Mouse (Mus musculus): ENCODE data around the gene Mmp15.
"Not testable (repeated sequence)": the region's sequence is repeated elsewhere in the genome, so short reads cannot be mapped to it uniquely, and the experiment has no call there.

Gene Mmp15

DNA sequence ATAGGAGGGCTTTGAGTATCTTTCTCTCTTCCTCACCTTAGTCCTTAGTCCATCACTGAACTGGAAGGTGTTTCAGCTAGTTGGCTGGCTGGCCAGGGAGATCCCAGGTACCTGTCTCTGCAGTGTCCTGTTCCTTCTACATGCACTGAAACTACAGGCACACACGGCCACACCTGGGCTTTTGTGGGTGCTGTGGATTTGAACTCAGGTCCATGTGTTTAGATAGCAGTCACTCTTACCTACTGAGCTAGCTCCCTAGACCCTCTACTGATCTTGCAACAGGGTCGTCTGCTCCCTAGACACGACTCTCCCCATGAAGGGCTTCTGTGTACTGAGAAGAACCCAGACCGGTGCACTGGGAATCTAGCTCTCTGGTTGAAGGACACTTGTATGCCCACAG lies 25.0 kb downstream of the Mmp15 start:
- DNase-seq (ENCODE audit: low spot score): no peak

DNA sequence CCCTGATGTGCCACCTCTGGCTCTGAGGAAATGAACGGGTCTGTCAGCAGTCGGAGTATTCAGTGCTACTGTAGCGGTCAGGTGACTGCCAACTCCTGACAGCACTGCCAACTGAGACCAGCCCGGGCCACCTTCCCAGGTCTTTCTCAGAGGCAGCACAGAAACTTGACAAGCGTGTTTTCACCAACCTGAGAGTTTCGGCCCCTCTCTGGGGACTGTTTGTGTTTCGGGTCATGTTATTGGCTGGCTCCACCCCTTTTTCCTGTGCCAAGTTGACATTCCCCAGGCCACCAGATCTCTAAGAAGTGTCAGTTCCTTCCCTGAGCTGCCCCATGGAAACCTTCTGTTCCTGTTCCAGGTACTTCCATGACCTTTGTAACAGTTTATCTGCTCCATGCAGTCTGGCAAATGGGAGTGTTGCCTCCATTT lies 25.8 kb downstream of the Mmp15 start:
- no peak for DNase-seq (ENCODE audit: low spot score)

DNA sequence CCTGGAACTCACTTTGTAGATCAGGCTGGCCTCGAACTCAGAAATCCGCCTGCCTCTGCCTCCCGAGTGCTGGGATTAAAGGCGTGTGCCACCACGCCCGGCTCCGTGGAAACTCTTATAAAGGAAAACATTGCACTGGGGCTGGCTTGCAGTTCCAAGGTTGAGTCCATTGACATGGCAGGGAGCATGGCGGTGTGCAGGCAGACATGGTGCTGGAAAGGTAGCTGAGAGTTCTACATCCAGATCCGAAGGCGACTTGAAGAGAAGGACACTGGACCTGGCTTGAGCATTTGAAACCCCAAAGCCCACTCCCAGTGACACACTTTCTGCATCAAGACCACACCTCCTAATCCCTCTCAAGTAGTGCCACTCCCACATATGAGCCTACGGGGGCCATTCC lies 26.9 kb downstream of the Mmp15 start:
- not testable (repeated sequence) for DNase-seq (ENCODE audit: low spot score)

DNA sequence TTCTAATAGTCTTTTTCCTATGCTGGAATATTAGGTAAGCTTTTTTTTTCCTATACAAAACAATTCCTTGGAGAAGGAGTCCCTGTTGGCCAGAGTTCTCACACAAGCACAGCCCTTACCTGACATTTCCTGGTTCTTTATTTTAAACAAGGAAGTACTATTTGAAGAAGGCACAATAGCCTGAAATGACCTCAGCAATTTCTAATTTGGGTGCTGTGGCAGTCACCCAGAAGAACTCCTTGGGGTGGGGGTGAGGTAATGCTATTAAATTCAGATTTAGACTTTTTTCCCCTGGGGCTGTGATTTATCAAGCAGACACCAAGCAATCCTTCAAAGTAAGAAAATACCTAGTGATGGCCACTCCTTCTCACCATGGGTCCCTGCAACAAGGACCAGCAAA lies 28.9 kb downstream of the Mmp15 start:
- no peak for DNase-seq (ENCODE audit: low spot score)

GRCm38 (mm10) chr8:95381595-95381994 lies 29.5 kb downstream of the Mmp15 start:
- DNase-seq (ENCODE audit: low spot score): no peak

- DNase-seq (ENCODE audit: low spot score): no peak
Observed at GRCm38 (mm10) chr8:95384501-95384900, 32.4 kb downstream of the Mmp15 start.

GRCm38 (mm10) chr8:95386037-95386436 lies 34.0 kb downstream of the Mmp15 start:
- no peak for DNase-seq (ENCODE audit: low spot score)

- no peak for DNase-seq (ENCODE audit: low spot score)
Observed at GRCm38 (mm10) chr8:95387221-95387620, 35.2 kb downstream of the Mmp15 start.

- DNase-seq (ENCODE audit: low spot score): no peak
Observed at GRCm38 (mm10) chr8:95387936-95388335, 35.9 kb downstream of the Mmp15 start.

GRCm38 (mm10) chr8:95390312-95390711 lies 38.2 kb downstream of the Mmp15 start:
- DNase-seq (ENCODE audit: low spot score): no peak

GRCm38 (mm10) chr8:95391101-95391500 lies 39.0 kb downstream of the Mmp15 start:
- DNase-seq (ENCODE audit: low spot score): no peak

DNA sequence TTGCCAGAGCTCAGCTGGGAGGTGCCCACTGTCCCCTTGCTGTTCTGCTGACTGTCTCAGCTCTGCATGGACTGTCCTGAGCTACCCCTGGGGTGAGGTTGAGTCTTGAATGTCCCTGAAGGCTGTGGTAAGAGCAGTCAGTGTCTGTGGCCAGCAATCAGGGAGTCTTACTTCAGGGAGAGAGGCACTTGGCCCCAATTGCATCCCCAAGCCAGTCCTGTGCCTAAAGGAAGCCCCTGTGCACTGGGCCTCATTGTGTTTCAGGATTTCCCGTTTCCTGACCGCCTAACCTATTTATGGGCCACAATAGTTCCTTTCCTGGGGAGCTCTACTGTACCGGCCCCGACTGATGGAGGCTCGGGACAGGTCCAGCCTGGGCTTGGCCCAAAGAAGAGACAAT lies 40.5 kb downstream of the Mmp15 start:
- DNase-seq (ENCODE audit: low spot score): no peak

DNA sequence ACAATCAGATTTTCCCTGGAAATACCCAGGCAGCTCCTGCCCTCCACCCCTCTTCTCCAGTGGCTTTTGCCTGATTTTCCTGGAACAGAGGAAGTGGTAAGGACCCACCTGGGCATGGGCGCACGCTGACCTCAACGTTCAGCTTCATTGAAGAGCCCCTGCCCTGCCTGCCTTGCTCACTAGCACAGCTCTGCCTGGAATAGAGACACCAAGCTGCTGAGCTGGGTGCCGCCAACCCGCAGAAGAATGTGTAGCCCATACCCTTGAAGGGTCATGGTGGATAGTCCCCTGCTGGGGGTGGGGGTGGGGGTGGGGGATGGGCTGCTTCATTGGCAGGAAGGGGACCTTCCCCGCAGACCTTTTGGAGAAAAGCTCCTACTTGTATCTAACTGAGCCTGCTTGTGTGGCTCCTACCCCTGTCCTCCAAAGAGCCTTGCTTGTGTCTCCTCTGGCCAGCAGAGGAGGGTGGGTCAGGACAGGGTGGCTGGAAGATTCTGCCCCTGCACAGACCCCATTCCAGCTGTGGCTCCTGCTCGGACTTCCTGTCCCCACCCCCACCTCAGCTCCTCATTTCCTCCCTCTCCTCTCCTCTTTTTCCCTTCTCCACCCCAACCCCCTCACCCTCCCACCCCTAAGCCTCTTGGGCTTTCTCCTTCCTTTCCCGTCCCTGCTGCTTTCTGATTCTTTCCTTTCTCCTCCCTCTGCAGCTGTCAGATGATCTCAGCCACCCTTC lies 43.3 kb downstream of the Mmp15 start:
- DNase-seq (ENCODE audit: low spot score): no peak

GRCm38 (mm10) chr8:95396752-95397151 lies 44.7 kb downstream of the Mmp15 start:
- DNase-seq (ENCODE audit: low spot score): no peak

DNA sequence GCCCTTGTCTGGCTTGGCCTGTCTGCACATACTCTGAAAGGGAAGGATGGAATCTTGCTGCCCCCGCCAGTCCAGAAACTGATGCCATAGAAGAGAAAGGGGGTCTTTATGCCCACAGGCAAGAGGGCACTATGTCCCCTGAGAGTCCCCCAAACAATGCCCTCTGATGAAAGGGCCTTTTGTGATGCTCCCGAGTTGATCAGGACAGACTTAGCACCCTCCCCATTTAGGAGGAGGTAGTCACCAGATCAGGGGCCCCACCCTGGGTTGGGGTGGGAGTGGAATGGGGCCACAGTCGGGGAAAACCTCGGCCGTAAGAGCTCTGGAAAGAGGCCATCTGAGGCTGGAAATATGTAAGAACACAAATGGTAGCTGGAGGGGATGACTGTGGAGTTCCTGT lies 45.1 kb downstream of the Mmp15 start:
- DNase-seq (ENCODE audit: low spot score): no peak

DNA sequence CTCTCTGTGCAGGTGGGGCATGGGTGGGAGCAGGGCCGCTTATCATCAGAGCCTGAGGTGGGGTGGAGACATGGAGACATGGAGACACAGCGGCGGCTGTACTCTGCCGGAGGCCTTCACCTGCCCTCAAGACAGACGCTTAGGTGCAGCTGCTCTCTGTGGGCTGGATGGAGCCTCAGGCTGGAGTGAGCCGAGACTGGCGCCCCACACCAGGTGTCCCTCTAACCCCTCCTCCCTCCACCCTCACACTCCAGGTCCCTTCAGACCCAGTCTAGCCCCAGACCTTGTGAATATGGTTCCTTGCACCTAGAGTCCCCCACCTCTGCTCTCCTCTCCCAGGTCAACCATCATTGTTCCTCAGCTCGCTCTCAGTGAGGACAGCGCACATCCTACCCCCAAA lies 47.1 kb downstream of the Mmp15 start:
- no peak for DNase-seq (ENCODE audit: low spot score)

GRCm38 (mm10) chr8:95401091-95401490 lies 49.0 kb downstream of the Mmp15 start:
- no peak for DNase-seq (ENCODE audit: low spot score)

- no peak for DNase-seq (ENCODE audit: low spot score)
Observed at GRCm38 (mm10) chr8:95409518-95409917, 57.5 kb downstream of the Mmp15 start.

DNA sequence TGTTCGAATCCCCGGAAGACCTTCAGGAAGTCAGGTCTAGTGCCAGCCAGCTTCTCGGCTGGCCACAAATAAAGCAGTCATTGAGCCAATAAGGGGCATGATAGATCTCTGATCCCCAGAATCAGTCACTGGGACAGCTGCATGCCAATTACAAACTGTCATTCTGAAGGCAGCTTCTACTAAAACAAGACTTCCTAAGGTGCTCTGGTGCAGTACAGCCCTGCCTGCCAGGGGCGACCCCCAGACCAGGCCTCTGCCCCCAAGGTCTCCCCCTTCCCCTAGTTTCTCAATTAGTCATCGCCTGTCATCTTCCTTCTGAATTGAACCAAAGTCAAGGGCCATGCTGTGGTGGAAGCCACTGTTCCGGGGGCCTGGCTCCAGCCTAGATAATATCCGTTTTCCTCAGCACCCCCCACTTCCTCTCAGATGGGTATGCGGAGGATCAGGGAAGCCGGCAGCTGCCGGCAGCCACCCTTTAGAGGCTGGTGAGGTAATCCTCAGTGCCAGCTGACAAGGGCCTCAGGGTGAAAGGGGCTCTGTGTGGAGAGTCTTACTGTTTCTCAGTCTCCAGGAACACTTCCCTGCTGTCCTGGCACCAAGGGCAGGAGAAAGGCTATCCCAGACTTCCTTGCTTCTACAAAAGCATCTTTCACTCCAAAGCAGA lies 59.4 kb downstream of the Mmp15 start:
- DNase-seq (ENCODE audit: low spot score): no peak

GRCm38 (mm10) chr8:95422193-95422810 lies 70.2 kb downstream of the Mmp15 start:
- DNase-seq (ENCODE audit: low spot score): no peak
